Mouse (Mus musculus) midbrain, embryonic 14.5 days (tissue): ENCODE data around the gene Vsx2. TPM values are rescaled to one million over a fixed set of nuclear protein-coding genes. Genes with fewer than 3 reads are reported as not detected.

Experiments used
- ATAC-seq: fragments of 200-750 bp; cut with Nextera tagmentation; 2 replicates; pipeline ENCODE4 v1.8.0; 2017; ENCODE audit warnings: moderate number of reproducible peaks, moderate library complexity; ENCODE audit not compliant: low FRiP score, low TSS enrichment
- DNase-seq: peaks from one replicate; pipeline ENCODE4 v3.0.0-alpha.2; 2015
- H3K27ac ChIP-seq: fragments of 300-500 bp; sonication (generic); replicated peaks from 2 replicates; pipeline ENCODE4 v1.5.1; 2014; ENCODE audit warnings: mild to moderate bottlenecking, low read depth, low read length, moderate library complexity
- H3K27me3 ChIP-seq: fragments of 300-500 bp; sonication (generic); 2 replicates; pipeline ENCODE4 v1.6.1; 2014; ENCODE audit warnings: low read length, control low read depth, mixed read lengths; ENCODE audit not compliant: control insufficient read depth, insufficient read depth
- H3K36me3 ChIP-seq: fragments of 300-500 bp; sonication (generic); 2 replicates; pipeline ENCODE4 v1.6.1; 2014; ENCODE audit warnings: low read length, control low read depth; ENCODE audit not compliant: control insufficient read depth, insufficient read depth
- H3K4me1 ChIP-seq: fragments of 300-500 bp; sonication (generic); 2 replicates; pipeline ENCODE4 v1.6.1; 2014; ENCODE audit warnings: mild to moderate bottlenecking, antibody characterized with exemption, low read length, control low read depth; ENCODE audit not compliant: control insufficient read depth, insufficient read depth
- H3K4me2 ChIP-seq: fragments of 300-500 bp; sonication (generic); 2 replicates; pipeline ENCODE4 v1.6.1; 2014; ENCODE audit warnings: mild to moderate bottlenecking, low read length, moderate library complexity
- H3K4me3 ChIP-seq: fragments of 300-500 bp; sonication (generic); replicated peaks from 2 replicates; pipeline ENCODE4 v1.5.1; 2014; ENCODE audit warnings: low read depth, low read length
- H3K9ac ChIP-seq: fragments of 300-500 bp; sonication (generic); replicated peaks from 2 replicates; pipeline ENCODE4 v1.6.1; 2014; ENCODE audit warnings: mild to moderate bottlenecking, low read length, moderate library complexity
- H3K9me3 ChIP-seq: fragments of 300-500 bp; sonication (generic); 2 replicates; pipeline ENCODE4 v1.6.1; 2016; ENCODE audit warnings: low read length, control low read depth, mixed read lengths; ENCODE audit not compliant: control insufficient read depth
- WGBS: fragments of 180-500 bp; shearing (Covaris S2); extraction: QIAGEN DNeasy Blood & Tissue Kit; methylation state at CpG from one replicate; pipeline ENCODE4 v1.1.7; 2014; 5-methylcytosine and 5-hydroxymethylcytosine counted together
- polyA plus RNA-seq: library from polyadenylated mRNA; unstranded; fragments of >200 nt; fragmentation: Nextera tagmentation; extraction: Ambion mirVana; gene quantifications from 2 replicates; pipeline ENCODE4 v1.2.1, GENCODE M21; 2014

Vsx2 gene
- polyA plus RNA-seq, 1 experiment from 2014 or later: 2.7 TPM

GRCm38 (mm10) chr12:84569976-84570693, 573 bp downstream of the Vsx2 start:
- H3K9me3 ChIP-seq: no peaks in the 10 kb centered on the region
- DNase-seq: peak; percentile 37
- H3K4me1 ChIP-seq: no peaks in the 10 kb centered on the region; the same call in 1 of the 2 replicates
- H3K4me3 ChIP-seq: no peak overlapping the region
- H3K27me3 ChIP-seq: peaks cover 72% of the 10 kb centered on the region
- no peak overlapping the region; the same call in 1 of the 2 replicates for H3K4me2 ChIP-seq
- H3K27ac ChIP-seq: no peak overlapping the region
- no peaks in the 10 kb centered on the region for H3K36me3 ChIP-seq
- no peak for ATAC-seq
- H3K9ac ChIP-seq: no peak overlapping the region
- WGBS: under 1% methylated on average over 40 of the region's 40 CpGs

DNA sequence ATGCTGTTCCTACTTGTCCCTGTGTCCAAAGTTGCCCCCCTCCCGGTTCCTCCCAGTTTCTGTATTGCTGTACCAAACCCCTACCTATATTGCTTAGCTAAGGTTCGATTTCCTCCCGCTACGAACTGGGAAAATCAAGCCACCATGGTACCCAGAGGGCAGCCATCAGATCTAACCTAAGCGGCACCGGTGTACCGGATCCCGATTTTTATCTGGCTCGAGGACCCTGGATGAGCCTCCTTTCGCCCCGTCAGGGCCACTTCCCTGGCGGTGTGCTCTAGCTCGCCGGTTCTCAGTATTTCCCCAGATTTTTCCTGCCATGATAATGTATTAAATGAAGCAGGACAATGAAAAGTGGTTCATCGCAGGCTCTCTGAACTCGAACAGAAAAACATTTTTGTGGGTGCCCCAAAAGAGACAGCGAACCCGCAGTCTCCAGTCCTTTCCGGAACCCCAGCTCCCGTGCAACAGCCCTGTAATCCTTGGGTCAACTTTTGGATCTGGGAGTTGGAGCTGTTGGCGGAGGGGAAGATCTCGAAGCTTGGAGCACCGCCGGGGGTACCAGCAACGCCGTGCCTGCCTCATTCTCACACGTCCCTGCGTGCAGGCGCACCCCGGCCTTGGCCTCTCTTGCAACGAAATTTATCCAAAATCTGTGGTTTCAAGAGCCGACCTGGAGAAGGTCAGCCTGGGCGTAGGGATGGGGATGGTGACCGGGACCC, 1.3 kb downstream of the Vsx2 start:
- Histone ChIP-seq H3K9ac (no peak overlapping the region; the same call in 1 of the 2 replicates), H3K27me3 (peaks cover 72% of the 10 kb centered on the region), H3K36me3 (no peaks in the 10 kb centered on the region), H3K4me2 (peak overlapping the region; percentile 0; the same call in 1 of the 2 replicates), H3K27ac (no peak overlapping the region), H3K4me3 (no peak overlapping the region), H3K9me3 (no peaks in the 10 kb centered on the region), H3K4me1 (no peaks in the 10 kb centered on the region; the same call in 1 of the 2 replicates)
- WGBS: 2% methylated on average over 34 of the region's 34 CpGs
- no peak for ATAC-seq
- peak; percentile 50 for DNase-seq

DNA sequence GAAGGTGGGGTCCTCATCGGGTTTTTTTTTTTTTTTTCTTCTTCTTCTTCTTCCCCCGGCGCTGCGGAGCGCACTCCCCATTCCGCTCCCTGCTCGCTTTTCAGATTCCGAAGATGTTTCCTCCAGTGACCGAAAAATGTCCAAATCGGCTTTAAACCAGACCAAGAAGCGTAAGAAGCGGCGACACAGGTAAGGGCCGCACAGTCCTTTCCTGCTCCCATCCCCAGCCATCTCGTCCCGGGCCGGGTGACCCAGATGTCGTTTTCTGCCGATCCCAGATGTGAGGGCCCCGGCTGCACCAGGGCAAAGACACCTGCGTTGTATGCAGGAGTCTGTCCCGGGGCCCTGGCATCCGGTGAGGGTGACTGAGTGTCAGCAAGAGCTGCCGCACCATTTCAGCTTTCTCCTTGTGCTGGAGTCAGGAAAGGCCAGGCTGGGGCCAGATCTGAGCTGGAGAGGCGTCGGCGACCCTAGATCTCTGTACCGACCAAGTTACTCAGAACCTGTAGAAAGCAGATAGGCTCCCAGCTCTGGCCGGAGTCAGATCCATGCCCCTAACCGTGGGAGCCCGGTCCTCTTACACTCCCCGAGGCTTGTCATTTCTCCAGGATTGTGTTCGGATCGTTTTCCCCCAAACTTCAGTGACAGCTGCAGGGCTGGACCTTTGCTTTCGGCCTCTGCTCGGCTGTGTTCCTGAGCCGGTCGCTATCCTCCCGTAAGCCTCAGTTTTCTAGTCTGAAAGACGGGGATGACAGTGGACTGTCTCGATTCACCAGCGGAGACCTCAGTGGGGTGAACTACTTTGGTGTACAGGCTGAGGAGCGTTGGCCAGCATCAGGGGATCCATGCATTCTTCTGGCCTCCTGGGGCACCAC, 2.1 kb downstream of the Vsx2 start:
- Histone ChIP-seq H3K4me2 (peak overlapping the region; percentile 0; the same call in 1 of the 2 replicates), H3K4me1 (no peaks in the 10 kb centered on the region; the same call in 1 of the 2 replicates), H3K27ac (no peak overlapping the region), H3K36me3 (no peaks in the 10 kb centered on the region), H3K27me3 (peaks cover 72% of the 10 kb centered on the region), H3K9ac (no peak overlapping the region; the same call in 1 of the 2 replicates), H3K9me3 (no peaks in the 10 kb centered on the region), H3K4me3 (no peak overlapping the region)
- ATAC-seq: no peak
- WGBS: 2% methylated on average over 43 of the region's 43 CpGs
- peak; percentile 42 for DNase-seq

DNA sequence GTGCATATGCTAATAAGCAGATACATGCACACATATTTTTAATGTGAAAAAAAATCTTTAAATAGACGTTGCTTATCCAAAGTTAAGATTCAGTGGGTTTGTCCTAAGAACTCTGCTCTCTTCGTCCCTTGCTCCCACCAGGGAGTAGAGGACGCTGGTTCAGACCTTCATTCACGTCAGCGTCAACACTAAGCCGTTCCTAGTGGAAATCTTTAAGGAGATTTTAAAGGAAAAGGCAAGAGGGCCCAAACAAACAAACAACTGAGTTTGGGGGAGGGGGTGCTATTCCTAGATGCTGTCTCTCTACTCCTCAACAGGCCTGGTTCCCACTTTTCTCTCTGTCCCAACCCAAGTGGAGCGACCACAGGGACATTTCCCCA, 2.8 kb downstream of the Vsx2 start:
- no peak overlapping the region for H3K9ac ChIP-seq
- 2% methylated on average over 7 of the region's 7 CpGs for WGBS
- no peak for DNase-seq
- no peak overlapping the region for H3K4me2 ChIP-seq
- H3K27me3 ChIP-seq: peaks cover 67% of the 10 kb centered on the region
- ATAC-seq: no peak
- H3K9me3 ChIP-seq: no peaks in the 10 kb centered on the region
- H3K4me1 ChIP-seq: no peaks in the 10 kb centered on the region; the same call in 1 of the 2 replicates
- H3K27ac ChIP-seq: no peak overlapping the region
- no peaks in the 10 kb centered on the region for H3K36me3 ChIP-seq
- no peak overlapping the region for H3K4me3 ChIP-seq

- H3K4me3 ChIP-seq: no peak overlapping the region
- 16% methylated on average over 7 of the region's 7 CpGs for WGBS
- no peak for ATAC-seq
- H3K27me3 ChIP-seq: peaks cover 59% of the 10 kb centered on the region
- H3K27ac ChIP-seq: no peak overlapping the region
- H3K4me2 ChIP-seq: no peak overlapping the region
- no peak for DNase-seq
- H3K4me1 ChIP-seq: no peaks in the 10 kb centered on the region; the same call in 1 of the 2 replicates
- no peaks in the 10 kb centered on the region for H3K9me3 ChIP-seq
- H3K9ac ChIP-seq: no peak overlapping the region
- H3K36me3 ChIP-seq: no peaks in the 10 kb centered on the region
These were observed 3.5 kb downstream of the Vsx2 start for GRCm38 (mm10) chr12:84573094-84573493.

DNA sequence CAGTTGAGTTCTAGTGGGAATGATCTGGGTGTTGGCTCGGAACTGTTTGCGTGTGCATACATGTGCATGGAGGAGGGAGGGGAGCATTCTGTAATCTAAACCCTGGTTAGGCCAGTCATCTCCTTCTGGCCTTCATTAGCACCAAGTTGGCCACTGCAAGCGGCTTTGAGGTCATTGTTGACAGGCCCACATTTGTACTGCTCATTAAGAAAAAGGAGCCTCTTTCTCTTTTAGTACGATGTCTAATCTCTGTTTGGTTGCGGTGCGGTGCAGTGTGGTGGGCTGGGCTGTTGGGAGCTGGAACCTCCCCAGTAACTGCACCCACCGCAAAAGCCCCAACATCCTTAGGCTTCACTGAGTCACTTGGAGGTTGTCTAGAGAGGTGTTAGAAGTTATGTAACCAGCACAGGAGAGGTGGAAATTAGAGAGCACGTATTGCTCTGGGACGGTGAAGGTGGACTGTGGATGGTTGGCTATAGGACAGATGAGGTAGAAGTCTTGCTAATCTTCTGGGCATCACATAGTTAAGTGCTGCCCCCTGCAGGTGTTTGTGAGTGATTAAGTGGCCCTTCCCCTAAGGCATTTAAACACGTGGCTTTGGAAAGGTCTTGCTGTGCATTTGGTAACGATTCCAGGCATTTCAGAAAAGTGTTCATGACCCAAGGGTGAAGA, 8.3 kb downstream of the Vsx2 start:
- peak; percentile 42 for DNase-seq
- no peak overlapping the region for H3K9ac ChIP-seq
- H3K4me3 ChIP-seq: no peak overlapping the region
- no peak overlapping the region for H3K4me2 ChIP-seq
- no peaks in the 10 kb centered on the region for H3K9me3 ChIP-seq
- H3K27ac ChIP-seq: no peak overlapping the region
- no peaks in the 10 kb centered on the region for H3K36me3 ChIP-seq
- WGBS: 79% methylated on average over 11 of the region's 11 CpGs
- peaks cover 14% of the 10 kb centered on the region for H3K27me3 ChIP-seq
- no peak for ATAC-seq
- H3K4me1 ChIP-seq: no peaks in the 10 kb centered on the region

DNA sequence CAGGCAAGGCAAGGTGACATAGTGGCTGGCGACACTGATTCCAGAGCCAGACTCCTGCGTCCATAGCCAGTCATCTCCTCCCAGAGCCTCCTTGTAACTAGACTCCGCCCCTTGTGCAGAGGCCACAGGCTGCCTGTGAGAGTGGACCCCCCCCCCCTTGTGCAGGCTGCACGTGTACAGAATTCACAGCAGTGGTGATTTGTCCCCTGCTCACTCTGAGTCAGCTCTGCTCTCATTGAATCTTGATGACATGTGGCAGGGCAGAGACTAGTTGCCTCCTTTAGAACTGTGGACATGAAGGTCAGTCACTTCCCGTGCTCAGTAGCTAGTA, 8.8 kb downstream of the Vsx2 start:
- Histone ChIP-seq H3K9ac (no peak overlapping the region), H3K4me1 (no peaks in the 10 kb centered on the region), H3K4me3 (no peak overlapping the region), H3K36me3 (no peaks in the 10 kb centered on the region), H3K4me2 (no peak overlapping the region), H3K27ac (no peak overlapping the region), H3K9me3 (no peaks in the 10 kb centered on the region), H3K27me3 (peaks cover 9% of the 10 kb centered on the region)
- peak; percentile 15 for DNase-seq
- no peak for ATAC-seq
- WGBS: 34% methylated on average over 5 of the region's 5 CpGs

DNA sequence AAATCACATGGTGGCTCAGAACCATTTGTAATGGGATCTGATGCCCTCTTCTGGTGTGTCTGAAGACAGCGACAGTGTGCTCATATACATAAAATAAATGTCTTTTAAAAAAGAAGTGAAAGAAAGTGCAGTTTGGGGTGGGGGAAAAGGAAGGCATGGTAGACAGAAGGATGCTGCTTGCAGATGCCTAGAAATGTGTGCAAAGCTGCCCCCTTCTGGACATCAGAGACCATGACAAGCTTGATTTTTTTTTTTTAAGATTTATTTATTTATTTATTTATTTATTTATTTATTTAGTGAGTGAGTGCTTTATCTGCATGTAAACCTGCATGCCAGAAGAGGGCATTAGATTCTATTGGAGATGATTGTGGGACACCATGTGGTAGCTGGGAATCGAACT, 11.7 kb downstream of the Vsx2 start:
- Histone ChIP-seq H3K27me3 (no peaks in the 10 kb centered on the region), H3K4me3 (no peak overlapping the region), H3K4me2 (no peak overlapping the region), H3K36me3 (no peaks in the 10 kb centered on the region), H3K9ac (no peak overlapping the region), H3K27ac (no peak overlapping the region), H3K9me3 (no peaks in the 10 kb centered on the region), H3K4me1 (no peaks in the 10 kb centered on the region)
- 88% methylated on average over 2 of the region's 2 CpGs for WGBS
- DNase-seq: no peak
- no peak for ATAC-seq
